Mouse (Mus musculus) MEL (cell line): ENCODE data around the gene Sgsm3. TPM values are rescaled to one million over a fixed set of nuclear protein-coding genes. Genes with fewer than 3 reads are reported as not detected.

Experiments used
- DNase-seq: peaks from one replicate; pipeline ENCODE4 v3.0.0; 2011; ENCODE audit warnings: low read depth, low spot score
- H3K27ac ChIP-seq: 2 replicates; pipeline ENCODE4 v1.5.1; 2012; ENCODE audit warnings: low read depth, mild to moderate bottlenecking, control low read depth, low read length, moderate library complexity; ENCODE audit not compliant: control insufficient read depth
- H3K27me3 ChIP-seq, 2 experiments: fragments of 150-350 bp in 1 of 2; sonication (generic) in 1 of 2; 2 replicates each; pipeline ENCODE4 v1.6.1; 2012; ENCODE audit warnings: low read length in 2 of 2, mild to moderate bottlenecking in 2 of 2, improper control_type of control experiment in 1 of 2, moderate library complexity in 1 of 2; ENCODE audit not compliant: insufficient read depth in 2 of 2, control insufficient read depth in 1 of 2
- H3K36me3 ChIP-seq, 2 experiments: 2 replicates each; pipeline ENCODE4 v1.6.1; 2012 to 2014; ENCODE audit warnings: low read length in 2 of 2, improper control_type of control experiment in 1 of 2, inconsistent platforms in 1 of 2, mild to moderate bottlenecking in 1 of 2; ENCODE audit not compliant: insufficient read depth in 2 of 2, control insufficient read depth in 1 of 2
- H3K4me1 ChIP-seq, 2 experiments: fragments of 150-350 bp in 1 of 2; sonication (generic) in 1 of 2; 2 replicates each; pipeline ENCODE4 v1.6.1; 2012; ENCODE audit warnings: low read length in 2 of 2, improper control_type of control experiment in 1 of 2, mild to moderate bottlenecking in 1 of 2; ENCODE audit not compliant: insufficient read depth in 2 of 2, control insufficient read depth in 1 of 2
- H3K4me3 ChIP-seq, 2 experiments: fragments of 150-350 bp in 1 of 2; sonication (generic) in 1 of 2; 2 replicates each; pipeline ENCODE4 v1.5.1; 2012; ENCODE audit warnings: low read depth in 2 of 2, low read length in 2 of 2, mild to moderate bottlenecking in 2 of 2, moderate library complexity in 2 of 2, control low read depth in 1 of 2, improper control_type of control experiment in 1 of 2; ENCODE audit not compliant: control insufficient read depth in 1 of 2, insufficient read depth in 1 of 2
- H3K79me2 ChIP-seq: 2 replicates; pipeline ENCODE4 v1.6.1; 2012; ENCODE audit warnings: mild to moderate bottlenecking, low read length, moderate library complexity; ENCODE audit not compliant: control insufficient read depth, poor library complexity, insufficient read depth
- H3K9ac ChIP-seq: 2 replicates; pipeline ENCODE4 v1.6.1; 2012; ENCODE audit warnings: low read depth, mild to moderate bottlenecking, control low read depth, low read length, moderate library complexity; ENCODE audit not compliant: control insufficient read depth, poor library complexity, severe bottlenecking
- H3K9me3 ChIP-seq: fragments of 150-350 bp; sonication (generic); replicated peaks from 2 replicates; pipeline ENCODE4 v1.6.1; 2012; ENCODE audit warnings: mild to moderate bottlenecking, low read length, improper control_type of control experiment, moderate library complexity; ENCODE audit not compliant: insufficient read depth
- BHLHE40 ChIP-seq: IDR thresholded peaks from 2 replicates; pipeline ENCODE4 v1.6.1; 2012; ENCODE audit warnings: low read depth, mild to moderate bottlenecking, inconsistent platforms, low read length, improper control_type of control experiment, borderline replicate concordance
- CHD1 ChIP-seq: IDR thresholded peaks from 2 replicates; pipeline ENCODE4 v1.6.1; 2012; ENCODE audit warnings: low read depth, mild to moderate bottlenecking, inconsistent platforms, low read length, improper control_type of control experiment
- CHD2 ChIP-seq: IDR thresholded peaks from 2 replicates; pipeline ENCODE4 v1.6.1; 2011; ENCODE audit warnings: low read length, improper control_type of control experiment
- E2F4 ChIP-seq: IDR thresholded peaks from 2 replicates; pipeline ENCODE4 v1.6.1; 2011; ENCODE audit warnings: low read depth, low read length, improper control_type of control experiment, borderline replicate concordance
- ETS1 ChIP-seq: IDR thresholded peaks from 2 replicates; pipeline ENCODE4 v1.6.1; 2012; ENCODE audit warnings: low read depth, mild to moderate bottlenecking, inconsistent platforms, low read length, improper control_type of control experiment, moderate library complexity
- GABPA ChIP-seq: IDR thresholded peaks from 2 replicates; pipeline ENCODE4 v1.6.1; 2012; ENCODE audit warnings: low read depth, mild to moderate bottlenecking, inconsistent platforms, low read length, improper control_type of control experiment, moderate library complexity
- HCFC1 ChIP-seq: IDR thresholded peaks from 2 replicates; pipeline ENCODE4 v1.6.1; 2012; ENCODE audit warnings: low read depth, mild to moderate bottlenecking, inconsistent platforms, low read length, improper control_type of control experiment, moderate library complexity
- MAFK ChIP-seq: IDR thresholded peaks from 2 replicates; pipeline ENCODE4 v1.6.1; 2011; ENCODE audit warnings: low read depth, mild to moderate bottlenecking, low read length, improper control_type of control experiment, borderline replicate concordance
- NELFE ChIP-seq: IDR thresholded peaks from 2 replicates; pipeline ENCODE4 v1.6.1; 2011; ENCODE audit warnings: low read depth, low read length, improper control_type of control experiment
- POLR2A ChIP-seq, 2 experiments: IDR thresholded peaks; 2 replicates each; pipeline ENCODE4 v1.6.1; 2011 to 2012; ENCODE audit warnings: low read length in 2 of 2, mild to moderate bottlenecking in 2 of 2, control low read depth in 1 of 2, improper control_type of control experiment in 1 of 2, low read depth in 1 of 2, moderate library complexity in 1 of 2; ENCODE audit not compliant: control insufficient read depth in 1 of 2, insufficient read depth in 1 of 2, poor library complexity in 1 of 2
- POLR2AphosphoS5 ChIP-seq: IDR thresholded peaks from 2 replicates; pipeline ENCODE4 v1.6.1; 2012; ENCODE audit warnings: low read depth, borderline replicate concordance, mild to moderate bottlenecking, inconsistent platforms, low read length, moderate library complexity, mixed read lengths
- RAD21 ChIP-seq: IDR thresholded peaks from 2 replicates; pipeline ENCODE4 v1.6.1; 2011; ENCODE audit warnings: mild to moderate bottlenecking, low read depth, low read length, improper control_type of control experiment
- SIN3A ChIP-seq: IDR thresholded peaks from 2 replicates; pipeline ENCODE4 v1.6.1; 2012; ENCODE audit warnings: low read length, improper control_type of control experiment, inconsistent platforms
- SMC3 ChIP-seq: IDR thresholded peaks from 2 replicates; pipeline ENCODE4 v1.6.1; 2011; ENCODE audit warnings: low read depth, low read length, improper control_type of control experiment
- TAL1 ChIP-seq: IDR thresholded peaks from 2 replicates; pipeline ENCODE4 v1.6.1; 2012; ENCODE audit warnings: mild to moderate bottlenecking, inconsistent platforms, low read length, moderate library complexity, mixed read lengths
- TBP ChIP-seq: IDR thresholded peaks from 2 replicates; pipeline ENCODE4 v1.8.0; 2011; ENCODE audit warnings: low read depth, low read length, improper control_type of control experiment
- UBTF ChIP-seq: IDR thresholded peaks from 2 replicates; pipeline ENCODE4 v1.6.1; 2012; ENCODE audit warnings: low read depth, mild to moderate bottlenecking, inconsistent platforms, low read length, improper control_type of control experiment, moderate library complexity, borderline replicate concordance; ENCODE audit not compliant: insufficient read depth
- USF1 ChIP-seq: IDR thresholded peaks from 2 replicates; pipeline ENCODE4 v1.6.1; 2014; ENCODE audit warnings: low read depth, mild to moderate bottlenecking, inconsistent platforms, low read length, improper control_type of control experiment, moderate library complexity
- USF2 ChIP-seq, 2 experiments: IDR thresholded peaks; 2 replicates each; pipeline ENCODE4 v1.6.1; 2011 to 2012; ENCODE audit warnings: improper control_type of control experiment in 2 of 2, low read length in 2 of 2, borderline replicate concordance in 1 of 2, inconsistent platforms in 1 of 2, low read depth in 1 of 2, mild to moderate bottlenecking in 1 of 2; ENCODE audit not compliant: insufficient read depth in 1 of 2
- ZMIZ1 ChIP-seq: IDR thresholded peaks from 2 replicates; pipeline ENCODE4 v1.6.1; 2012; ENCODE audit warnings: low read depth, mild to moderate bottlenecking, inconsistent platforms, low read length, improper control_type of control experiment, moderate library complexity
- polyA plus RNA-seq, 2 experiments: library from polyadenylated mRNA; stranded (reverse) in 1 of 2; unstranded in 1 of 2; fragments of >175 nt in 1 of 2; fragments of >200 nt in 1 of 2; gene quantifications; 2 replicates each; pipeline versions ENCODE4 v1.2.1 to v1.2.4; 2012; ENCODE audit warnings: low replicate concordance in 2 of 2, low read depth in 1 of 2; ENCODE audit not compliant: insufficient read length in 2 of 2, insufficient read depth in 1 of 2, missing spikeins in 1 of 2
- total RNA-seq: library from RNA; depleted of rRNA; stranded (reverse); fragments of 300-350 nt; gene quantifications from 2 replicates; pipeline ENCODE4 v1.2.3, GENCODE M21; 2012

Gene Sgsm3
- total and polyA plus RNA-seq, 3 experiments = 33.0 to 39.5 TPM; not detected in 1

GRCm38 (mm10) chr15:80969371-80969770 lies 8.2 kb upstream of the Sgsm3 start:
- Histone ChIP-seq H3K4me3 (no peak overlapping the region), H3K4me1 (peaks cover 0 to 11% of the 10 kb centered on the region in 2 experiments; a peak in 2 of 4 replicates), H3K27me3 (no peaks in the 10 kb centered on the region), H3K27ac (no peak overlapping the region), H3K9ac (no peak overlapping the region), H3K9me3 (no peaks in the 10 kb centered on the region), H3K36me3 (peaks cover 0 to 21% of the 10 kb centered on the region in 2 experiments; a peak in 2 of 4 replicates), H3K79me2 (no peaks in the 10 kb centered on the region)
- DNase-seq = no peak
- no peak for TF ChIP-seq NELFE
- TF ChIP-seq BHLHE40 = no peak

GRCm38 (mm10) chr15:80974311-80974710 lies 3.3 kb upstream of the Sgsm3 start:
- H3K36me3 ChIP-seq = peaks cover 3 to 6% of the 10 kb centered on the region in 2 experiments
- peaks cover 5% of the 10 kb centered on the region for H3K79me2 ChIP-seq
- TF ChIP-seq HCFC1 (no peak), E2F4 (no peak), TAL1 (no peak), POLR2A (IDR thresholded peaks at IDR 0.05; ENCODE audit: control insufficient read depth in 1 of 2, insufficient read depth in 1 of 2, low read depth in 1 of 2, low read length in 2 of 2, poor library complexity in 1 of 2) (no peak), CHD2 (no peak), NELFE (no peak), USF2 (IDR thresholded peaks at IDR 0.05; ENCODE audit: borderline replicate concordance in 1 of 2, insufficient read depth in 1 of 2, low read depth in 1 of 2, low read length in 2 of 2) (no peak), CHD1 (no peak), RAD21 (no peak), UBTF (no peak), ETS1 (no peak), TBP (no peak), SMC3 (no peak), SIN3A (no peak), POLR2AphosphoS5 (no peak), MAFK (no peak), ZMIZ1 (no peak), GABPA (no peak), USF1 (no peak), BHLHE40 (no peak)

More at GRCm38 (mm10) chr15:80974311-80974710, 3.3 kb upstream of the Sgsm3 start:
- Histone ChIP-seq H3K4me3 (no peak overlapping the region), H3K9me3 (no peaks in the 10 kb centered on the region), H3K9ac (no peak overlapping the region), H3K4me1 (peaks cover 4 to 21% of the 10 kb centered on the region in 2 experiments), H3K27ac (no peak overlapping the region), H3K27me3 (no peaks in the 10 kb centered on the region)
- DNase-seq = no peak
